Mouse (Mus musculus) limb, embryonic 11.5 days (tissue): ENCODE measurements around the gene Zbp1. TPM values are rescaled to one million over a fixed set of nuclear protein-coding genes. Genes with fewer than 3 reads are reported as not detected.

Experiments used
- ATAC-seq: fragments of 200-750 bp; cut with Nextera tagmentation; 2 replicates; pipeline ENCODE4 v1.8.0; 2017; ENCODE audit warnings: low read depth; ENCODE audit not compliant: insufficient number of reproducible peaks, low FRiP score, low TSS enrichment
- DNase-seq: peaks from one replicate; pipeline ENCODE4 v3.0.0-alpha.2; 2015; ENCODE audit warnings: low spot score
- H3K27ac ChIP-seq: fragments of 300-500 bp; sonication (generic); replicated peaks from 2 replicates; pipeline ENCODE4 v1.5.1; 2014; ENCODE audit warnings: low read depth, mild to moderate bottlenecking, low read length
- H3K27me3 ChIP-seq: fragments of 300-500 bp; sonication (generic); 2 replicates; pipeline ENCODE4 v1.6.1; 2014; ENCODE audit warnings: mild to moderate bottlenecking, low read length, mixed read lengths; ENCODE audit not compliant: control insufficient read depth, insufficient read depth
- H3K36me3 ChIP-seq: fragments of 300-500 bp; sonication (generic); 2 replicates; pipeline ENCODE4 v1.6.1; 2014; ENCODE audit warnings: mild to moderate bottlenecking, low read length, moderate library complexity, mixed read lengths; ENCODE audit not compliant: control insufficient read depth, insufficient read depth
- H3K4me1 ChIP-seq: fragments of 300-500 bp; sonication (generic); 2 replicates; pipeline ENCODE4 v1.6.1; 2014; ENCODE audit warnings: low read length, mixed read lengths; ENCODE audit not compliant: control insufficient read depth, insufficient read depth
- H3K4me2 ChIP-seq: fragments of 300-500 bp; sonication (generic); 2 replicates; pipeline ENCODE4 v1.6.1; 2014; ENCODE audit warnings: low read depth, mild to moderate bottlenecking, moderate library complexity; ENCODE audit not compliant: severe bottlenecking
- H3K4me3 ChIP-seq: fragments of 300-500 bp; sonication (generic); 2 replicates; pipeline ENCODE4 v1.5.1; 2014; ENCODE audit warnings: low read depth, low read length
- H3K9ac ChIP-seq: fragments of 300-500 bp; sonication (generic); 2 replicates; pipeline ENCODE4 v1.6.1; 2014; ENCODE audit warnings: mild to moderate bottlenecking, low read length
- H3K9me3 ChIP-seq: fragments of 300-500 bp; sonication (generic); 2 replicates; pipeline ENCODE4 v1.6.1; 2016; ENCODE audit warnings: low read length; ENCODE audit not compliant: control insufficient read depth
- WGBS: fragments of 180-500 bp; shearing (Covaris S2); extraction: QIAGEN DNeasy Blood & Tissue Kit; methylation state at CpG from one replicate; pipeline ENCODE4 v1.1.7; 2014; 5-methylcytosine and 5-hydroxymethylcytosine counted together
- polyA plus RNA-seq: library from polyadenylated mRNA; unstranded; fragments of >200 nt; fragmentation: Nextera tagmentation; extraction: Ambion mirVana; gene quantifications from 2 replicates; pipeline ENCODE4 v1.2.1, GENCODE M21; 2014

Gene Zbp1
- polyA plus RNA-seq, 1 experiment from 2014 or later: not detected

GRCm38 (mm10) chr2:173217246-173217645 is 1.5 kb downstream of the Zbp1 start:
- DNase-seq (no peak), ATAC-seq (no peak)
- Histone ChIP-seq H3K36me3 (no peaks in the 10 kb centered on the region), H3K27ac (no peak overlapping the region), H3K4me2 (no peak overlapping the region), H3K4me1 (no peaks in the 10 kb centered on the region), H3K27me3 (no peaks in the 10 kb centered on the region), H3K9ac (no peak overlapping the region), H3K4me3 (no peak overlapping the region), H3K9me3 (no peaks in the 10 kb centered on the region)
- 64% methylated on average over 3 of the region's 3 CpGs for WGBS

- Histone ChIP-seq H3K36me3 (no peaks in the 10 kb centered on the region), H3K4me1 (no peaks in the 10 kb centered on the region), H3K4me3 (no peak overlapping the region), H3K9me3 (no peaks in the 10 kb centered on the region), H3K4me2 (no peak overlapping the region), H3K27me3 (no peaks in the 10 kb centered on the region), H3K9ac (no peak overlapping the region), H3K27ac (no peak overlapping the region)
- no peak for ATAC-seq
- 86% methylated on average over 7 of the region's 7 CpGs for WGBS
- DNase-seq: no peak
Measured at GRCm38 (mm10) chr2:173216840-173217239, 1.9 kb downstream of the Zbp1 start.

DNA sequence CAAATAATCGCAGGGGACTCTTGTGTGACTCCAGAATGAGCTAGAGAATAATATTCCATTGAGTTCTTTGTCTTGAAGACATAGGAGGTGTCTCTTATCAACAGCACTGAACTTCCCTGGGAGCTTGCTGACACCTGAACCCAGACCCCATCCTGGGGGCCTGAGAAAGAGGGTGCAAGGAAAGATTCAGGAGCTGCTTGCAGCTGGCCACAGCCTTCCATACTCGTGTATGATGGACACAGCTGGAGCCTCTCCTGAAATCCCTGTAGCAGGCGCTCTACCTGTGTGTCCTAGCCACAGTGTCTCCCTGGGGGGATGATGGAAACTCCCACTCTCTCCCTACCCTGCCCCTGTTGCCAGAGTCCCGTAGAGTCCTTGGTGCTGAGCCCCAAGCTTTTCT is 6.5 kb downstream of the Zbp1 start:
- no peak overlapping the region for H3K4me2 ChIP-seq
- no peak overlapping the region for H3K4me3 ChIP-seq
- H3K27me3 ChIP-seq: no peaks in the 10 kb centered on the region
- DNase-seq (no peak), ATAC-seq (no peak)
- H3K4me1 ChIP-seq: no peaks in the 10 kb centered on the region
- H3K9ac ChIP-seq: no peak overlapping the region
- 76% methylated on average over 4 of the region's 4 CpGs for WGBS
- H3K27ac ChIP-seq: no peak overlapping the region
- H3K9me3 ChIP-seq: no peaks in the 10 kb centered on the region
- H3K36me3 ChIP-seq: no peaks in the 10 kb centered on the region

DNA sequence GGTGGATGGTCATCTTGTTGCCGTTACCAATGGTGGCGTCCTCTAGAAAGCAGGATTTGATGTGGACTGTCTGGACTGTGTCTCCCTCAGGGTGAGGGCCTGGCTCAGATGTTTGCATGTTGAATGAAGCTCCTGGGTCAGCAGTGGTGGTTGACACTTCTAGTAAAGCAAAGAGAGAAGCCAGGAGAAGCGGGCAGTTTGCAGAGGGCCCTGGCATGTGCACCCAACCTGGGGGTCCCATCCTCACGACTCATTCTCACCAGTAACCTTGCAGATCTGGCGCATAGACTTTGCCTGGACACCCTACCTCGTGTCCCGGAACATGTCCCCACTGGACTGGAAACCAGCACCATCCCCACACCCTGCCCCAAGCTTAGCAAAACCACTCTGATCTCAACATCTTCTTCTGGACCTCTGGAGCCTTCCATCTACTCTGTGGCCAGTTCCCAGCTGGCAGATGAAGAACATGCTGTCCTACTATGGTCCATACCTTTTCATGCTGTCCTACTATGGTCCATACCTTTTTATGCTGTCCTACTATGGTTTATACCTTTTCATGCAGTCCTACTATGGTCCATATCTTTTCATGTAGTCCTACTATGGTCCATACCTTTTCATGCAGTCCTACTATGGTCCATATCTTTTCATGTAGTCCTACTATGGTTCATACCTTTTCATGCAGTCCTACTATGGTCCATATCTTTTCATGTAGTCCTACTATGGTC is 9.5 kb downstream of the Zbp1 start:
- Histone ChIP-seq H3K4me3 (no peak overlapping the region), H3K36me3 (no peaks in the 10 kb centered on the region), H3K27ac (no peak overlapping the region), H3K4me2 (no peak overlapping the region), H3K9ac (no peak overlapping the region), H3K9me3 (no peaks in the 10 kb centered on the region), H3K27me3 (no peaks in the 10 kb centered on the region), H3K4me1 (no peaks in the 10 kb centered on the region)
- no peak for ATAC-seq
- 96% methylated on average over 7 of the region's 7 CpGs for WGBS
- peak; percentile 20 for DNase-seq

DNA sequence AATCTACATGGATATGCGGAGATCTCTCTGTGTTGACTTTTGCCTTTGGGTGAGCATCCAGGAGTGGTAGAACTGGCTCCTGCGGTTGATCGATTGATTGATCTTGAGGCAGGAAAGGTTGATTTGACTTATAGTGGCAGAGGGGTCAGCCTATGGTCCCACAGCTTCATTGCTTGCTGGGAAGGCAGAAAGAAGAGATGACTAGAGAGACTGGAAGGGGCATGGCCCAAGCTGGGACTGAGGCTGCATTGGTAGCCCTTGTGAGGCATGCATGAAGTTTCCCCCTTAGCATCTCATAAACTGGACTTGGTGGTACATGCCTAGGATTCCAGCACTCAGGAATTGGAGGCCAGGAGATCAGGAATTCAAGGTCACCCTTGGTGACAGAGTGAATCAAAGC is 11.7 kb downstream of the Zbp1 start:
- Histone ChIP-seq H3K4me3 (no peak overlapping the region), H3K27ac (no peak overlapping the region), H3K4me1 (no peaks in the 10 kb centered on the region), H3K27me3 (no peaks in the 10 kb centered on the region), H3K9me3 (no peaks in the 10 kb centered on the region), H3K9ac (no peak overlapping the region), H3K4me2 (no peak overlapping the region), H3K36me3 (no peaks in the 10 kb centered on the region)
- WGBS: 91% methylated on average over 3 of the region's 3 CpGs
- DNase-seq (no peak), ATAC-seq (no peak)

DNA sequence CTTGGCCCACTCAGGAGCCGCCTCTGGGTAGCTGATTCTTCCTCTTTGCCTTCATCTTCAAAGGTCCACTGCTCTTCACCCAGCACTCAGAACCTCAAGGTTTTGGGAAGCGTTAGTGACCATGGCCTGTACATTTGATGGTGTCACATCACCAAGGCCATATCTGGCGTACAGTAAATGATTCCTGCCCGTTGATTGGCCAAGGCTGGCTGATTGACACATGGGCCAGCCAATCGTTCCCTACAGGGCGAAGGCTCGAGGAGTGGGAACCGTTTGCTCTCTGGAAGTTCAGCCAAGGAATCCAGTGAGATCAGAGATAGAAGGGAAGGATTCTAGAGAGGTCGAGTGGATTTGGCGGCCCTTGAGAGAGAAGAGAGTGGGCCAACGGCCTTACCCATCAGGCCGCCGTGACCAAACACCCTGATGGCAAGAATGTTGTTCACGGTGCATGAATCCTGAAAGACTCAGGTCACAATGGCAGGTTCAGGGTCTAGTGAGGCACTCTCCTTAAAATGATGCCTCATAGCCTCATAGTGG is 13.1 kb downstream of the Zbp1 start:
- H3K4me1 ChIP-seq: no peaks in the 10 kb centered on the region
- no peaks in the 10 kb centered on the region for H3K9me3 ChIP-seq
- no peak overlapping the region for H3K4me3 ChIP-seq
- 93% methylated on average over 14 of the region's 14 CpGs for WGBS
- H3K9ac ChIP-seq: no peak overlapping the region
- no peaks in the 10 kb centered on the region for H3K27me3 ChIP-seq
- H3K4me2 ChIP-seq: no peak overlapping the region
- ATAC-seq: no peak
- no peak overlapping the region for H3K27ac ChIP-seq
- peak; percentile 22 for DNase-seq
- H3K36me3 ChIP-seq: no peaks in the 10 kb centered on the region

GRCm38 (mm10) chr2:173204671-173205070 is 14.1 kb downstream of the Zbp1 start:
- WGBS: 74% methylated on average over 4 of the region's 4 CpGs
- no peaks in the 10 kb centered on the region for H3K9me3 ChIP-seq
- peak; percentile 18 for DNase-seq
- no peak overlapping the region for H3K4me2 ChIP-seq
- no peak overlapping the region for H3K9ac ChIP-seq
- ATAC-seq: no peak
- no peak overlapping the region for H3K27ac ChIP-seq
- H3K36me3 ChIP-seq: no peaks in the 10 kb centered on the region
- H3K4me1 ChIP-seq: no peaks in the 10 kb centered on the region
- H3K4me3 ChIP-seq: no peak overlapping the region
- H3K27me3 ChIP-seq: no peaks in the 10 kb centered on the region

GRCm38 (mm10) chr2:173203726-173204125 is 15.0 kb downstream of the Zbp1 start:
- DNase-seq (peak; percentile 16), ATAC-seq (no peak)
- H3K9ac ChIP-seq: no peak overlapping the region
- WGBS: 94% methylated on average over 3 of the region's 3 CpGs
- H3K27ac ChIP-seq: no peak overlapping the region
- no peaks in the 10 kb centered on the region for H3K4me1 ChIP-seq
- no peaks in the 10 kb centered on the region for H3K27me3 ChIP-seq
- no peak overlapping the region for H3K4me2 ChIP-seq
- no peaks in the 10 kb centered on the region for H3K36me3 ChIP-seq
- H3K4me3 ChIP-seq: no peak overlapping the region
- no peaks in the 10 kb centered on the region for H3K9me3 ChIP-seq
